Mouse (Mus musculus) olfactory bulb, adult 2 months (tissue): ENCODE data around the gene B3gnt2.

Experiments used
- CTCF ChIP-seq: fragments of 200-500 bp; IDR thresholded peaks from 2 replicates; pipeline ENCODE4 v1.5.1; 2012; ENCODE audit warnings: low read depth, mild to moderate bottlenecking, low read length, moderate library complexity; ENCODE audit not compliant: insufficient read depth
- POLR2A ChIP-seq: fragments of 200-500 bp; IDR thresholded peaks from 2 replicates; pipeline ENCODE4 v1.6.1; 2012; ENCODE audit warnings: mild to moderate bottlenecking, low read depth, low read length, moderate library complexity; ENCODE audit not compliant: insufficient read depth

- TF ChIP-seq CTCF (no peak), POLR2A (no peak)
These were observed 98.4 kb downstream of the B3gnt2 start for GRCm38 (mm10) chr11:22762236-22762927.
